Mouse (Mus musculus): ENCODE results near the gene Sprr1b.

DNA sequence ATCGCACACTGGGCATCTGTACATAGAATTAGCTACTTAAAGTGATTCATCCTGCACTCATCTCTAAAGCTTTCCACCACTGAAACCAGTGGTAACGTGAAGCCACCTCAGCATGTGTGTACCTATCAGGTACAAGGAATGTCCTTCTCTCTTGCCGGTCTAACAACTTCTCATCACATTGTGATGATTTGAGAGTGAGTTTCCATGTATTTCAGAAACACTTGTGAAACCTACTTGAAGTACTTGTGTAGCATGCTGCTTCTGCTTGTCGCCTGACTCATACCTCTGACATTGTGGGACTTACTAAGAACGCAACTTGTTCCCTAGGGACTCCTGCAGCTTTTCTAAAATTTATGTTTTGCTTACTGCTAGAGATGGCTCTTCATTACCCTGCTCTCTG lies 16.6 kb upstream of the Sprr1b start:
- TF ChIP-seq CTCF (IDR thresholded peaks at IDR 0.05; ENCODE audit: borderline replicate concordance, control insufficient read depth, extremely low read depth, insufficient read depth, low read length, poor library complexity) (no peak), POLR2A (IDR thresholded peaks at IDR 0.05; ENCODE audit: control insufficient read depth, extremely low read depth, insufficient read depth, low read length, poor library complexity) (no peak)

Measured in thymus, adult 2 months (tissue).